Mouse (Mus musculus) mesoderm, embryonic 11.5 days (tissue): ENCODE measurements around the gene Tmem140.

Experiments
- DNase-seq: peaks from one replicate; pipeline ENCODE4 v3.0.0-alpha.2; 2012; ENCODE audit warnings: low read depth, low spot score

The Tmem140 gene

GRCm38 (mm10) chr6:34862791-34863403 lies at the start of gene Tmem140:
TSS of gene Tmem140 (plus strand) at chr6:34863146.
- no peak for DNase-seq

- DNase-seq: no peak
Measured at GRCm38 (mm10) chr6:34824406-34824805, 38.5 kb upstream of the Tmem140 start.

GRCm38 (mm10) chr6:34832352-34832751 lies 30.6 kb upstream of the Tmem140 start:
- no peak for DNase-seq

- no peak for DNase-seq
Measured at GRCm38 (mm10) chr6:34861546-34862053, 1.3 kb upstream of the Tmem140 start.

GRCm38 (mm10) chr6:34862381-34862780 lies 565 bp upstream of the Tmem140 start:
- DNase-seq: no peak

- DNase-seq: no peak
Measured at GRCm38 (mm10) chr6:34863786-34864514, 1.0 kb downstream of the Tmem140 start.

- DNase-seq: no peak
Measured at GRCm38 (mm10) chr6:34865213-34865612, 2.3 kb downstream of the Tmem140 start.

- no peak for DNase-seq
Measured at GRCm38 (mm10) chr6:34865711-34866593, 3.0 kb downstream of the Tmem140 start.

- no peak for DNase-seq
Measured at GRCm38 (mm10) chr6:34866786-34867185, 3.8 kb downstream of the Tmem140 start.

GRCm38 (mm10) chr6:34867301-34867994 lies 4.5 kb downstream of the Tmem140 start:
- no peak for DNase-seq

- no peak for DNase-seq
Measured at GRCm38 (mm10) chr6:34867995-34868350, 5.0 kb downstream of the Tmem140 start.

GRCm38 (mm10) chr6:34868507-34869217 lies 5.7 kb downstream of the Tmem140 start:
- DNase-seq: no peak

- DNase-seq: no peak
Measured at GRCm38 (mm10) chr6:34869225-34869915, 6.4 kb downstream of the Tmem140 start.

- DNase-seq: no peak
Measured at GRCm38 (mm10) chr6:34870136-34870535, 7.2 kb downstream of the Tmem140 start.

GRCm38 (mm10) chr6:34870724-34871123 lies 7.8 kb downstream of the Tmem140 start:
- DNase-seq: no peak

- DNase-seq: no peak
Measured at GRCm38 (mm10) chr6:34871929-34872328, 9.0 kb downstream of the Tmem140 start.

GRCm38 (mm10) chr6:34872871-34873270 lies 9.9 kb downstream of the Tmem140 start:
- DNase-seq: no peak

GRCm38 (mm10) chr6:34874101-34874921 lies 11.4 kb downstream of the Tmem140 start:
- DNase-seq: no peak

- DNase-seq: no peak
Measured at GRCm38 (mm10) chr6:34875268-34875761, 12.4 kb downstream of the Tmem140 start.
